Mouse (Mus musculus): ENCODE measurements around the gene Fgfr2. TPM values are rescaled to one million over a fixed set of nuclear protein-coding genes. Genes with fewer than 3 reads are reported as not detected.

Fgfr2 gene
- polyA plus RNA-seq, 1 experiment, result 59.9 TPM

DNA sequence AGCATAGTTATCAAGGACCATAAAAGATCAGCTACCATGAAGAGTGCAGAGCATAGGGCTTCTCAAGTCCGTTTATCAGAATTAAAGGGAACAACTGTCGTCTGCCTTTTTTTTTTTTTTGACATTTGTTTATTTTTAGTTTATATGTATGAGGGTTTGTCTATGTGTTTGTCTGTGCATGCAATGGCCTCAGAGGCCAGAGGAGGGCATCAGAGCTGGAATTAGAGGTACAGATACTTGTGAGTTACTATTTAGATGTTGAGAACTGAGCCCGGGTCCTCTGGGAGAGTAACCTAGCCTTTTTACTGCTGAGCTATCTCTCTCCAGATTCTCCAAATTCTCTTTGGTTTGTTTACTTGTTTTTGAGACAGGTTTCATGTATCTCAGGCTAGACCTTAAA lies 219.4 kb downstream of the Fgfr2 start:
- H3K4me3 ChIP-seq (ENCODE audit: insufficient read depth, low read length), result no peak overlapping the region
- no peaks in the 10 kb centered on the region for H3K4me1 ChIP-seq (ENCODE audit: control insufficient read depth, insufficient read depth, low read length)
- TF ChIP-seq CTCF (IDR thresholded peaks at IDR 0.05; ENCODE audit: borderline replicate concordance, insufficient read depth, low read length), result no peak
- TF ChIP-seq POLR2A (IDR thresholded peaks at IDR 0.05; ENCODE audit: low read depth, low read length), result no peak

DNA sequence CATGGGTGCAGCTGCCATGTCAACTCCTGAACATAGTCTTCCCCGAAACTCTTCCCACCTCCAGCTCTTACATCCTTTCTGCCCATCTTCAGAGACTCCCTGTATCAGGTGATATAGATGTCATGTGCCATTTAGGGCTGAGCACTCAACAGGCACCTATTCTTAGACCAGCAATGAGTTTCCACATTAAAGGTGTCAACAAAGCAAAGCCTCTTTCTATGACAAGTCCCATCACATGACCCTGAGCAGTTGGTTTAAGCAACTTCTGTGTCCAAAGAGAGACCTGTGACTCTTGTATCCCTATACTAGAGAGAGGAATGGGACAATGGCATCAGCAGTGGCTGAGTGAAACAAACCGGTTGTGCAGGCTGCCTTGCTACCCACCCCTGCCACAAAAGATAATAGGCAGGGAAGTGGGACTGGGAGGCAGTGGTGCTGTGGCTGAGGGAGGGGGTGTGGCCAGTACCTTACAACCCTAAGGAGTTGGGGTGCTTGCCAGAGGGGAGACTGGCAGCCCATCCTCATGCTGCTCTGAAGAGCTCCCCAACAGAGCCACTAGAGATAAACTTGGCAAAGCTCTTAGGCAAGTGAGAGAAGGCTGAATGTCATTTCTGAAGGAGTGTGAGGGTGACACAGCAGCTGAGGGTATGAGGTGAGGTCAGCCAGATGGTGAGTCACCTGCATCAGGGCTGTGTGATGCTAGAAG lies 222.2 kb downstream of the Fgfr2 start:
- no peak for TF ChIP-seq POLR2A (IDR thresholded peaks at IDR 0.05; ENCODE audit: low read depth, low read length)
- TF ChIP-seq CTCF (IDR thresholded peaks at IDR 0.05; ENCODE audit: borderline replicate concordance, insufficient read depth, low read length), result no peak
- no peaks in the 10 kb centered on the region for H3K4me1 ChIP-seq (ENCODE audit: control insufficient read depth, insufficient read depth, low read length)
- H3K27ac ChIP-seq (ENCODE audit: insufficient read depth, low read length), result no peak overlapping the region
- H3K4me3 ChIP-seq (ENCODE audit: insufficient read depth, low read length), result no peak overlapping the region

More for the DNA sequence above, 219.4 kb downstream of the Fgfr2 start:
- no peak overlapping the region for H3K27ac ChIP-seq (ENCODE audit: insufficient read depth, low read length)

DNA sequence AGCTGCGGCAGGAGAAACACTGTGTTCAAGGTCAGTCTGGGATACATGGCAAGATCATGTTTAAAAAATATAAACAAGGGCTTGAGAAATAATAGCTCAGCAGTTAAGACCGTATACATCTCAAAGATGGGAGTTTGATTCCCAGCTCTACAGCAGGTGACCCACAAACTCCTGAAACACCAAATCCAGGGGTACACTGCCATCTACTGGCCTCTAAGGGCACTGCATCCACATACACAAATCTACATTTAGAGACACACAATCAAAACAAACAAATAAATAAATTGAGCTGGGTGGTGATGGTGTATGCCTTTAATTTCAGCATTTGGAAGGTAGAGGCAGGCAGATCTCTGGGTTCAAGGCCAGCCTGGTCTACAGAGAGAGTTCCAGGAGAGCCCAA lies 224.9 kb downstream of the Fgfr2 start:
- Histone ChIP-seq H3K27ac (ENCODE audit: insufficient read depth, low read length) (no peak overlapping the region), H3K4me3 (ENCODE audit: insufficient read depth, low read length) (no peak overlapping the region), H3K4me1 (ENCODE audit: control insufficient read depth, insufficient read depth, low read length) (no peaks in the 10 kb centered on the region)
- TF ChIP-seq CTCF (IDR thresholded peaks at IDR 0.05; ENCODE audit: borderline replicate concordance, insufficient read depth, low read length) (no peak), POLR2A (IDR thresholded peaks at IDR 0.05; ENCODE audit: low read depth, low read length) (no peak)

DNA sequence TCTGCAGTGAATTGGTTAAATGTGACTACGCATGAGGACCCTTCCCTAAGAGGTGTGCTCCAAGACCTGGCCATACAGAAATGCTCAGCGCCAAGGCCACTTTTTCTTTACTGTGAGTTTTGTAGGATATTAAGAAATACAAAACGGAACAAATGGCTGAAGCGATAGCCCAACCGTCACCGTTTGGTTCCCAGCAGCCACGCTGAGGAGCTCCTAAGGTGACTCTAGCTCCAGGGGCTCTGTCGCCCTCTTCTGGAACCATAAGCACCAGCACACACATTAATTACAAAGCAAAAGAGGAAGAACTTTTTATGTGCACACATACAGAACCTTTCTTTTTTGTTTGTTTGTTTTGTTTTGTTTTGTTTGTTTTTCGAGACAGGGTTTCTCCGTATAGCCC lies 225.9 kb downstream of the Fgfr2 start:
- no peak overlapping the region for H3K4me3 ChIP-seq (ENCODE audit: insufficient read depth, low read length)
- TF ChIP-seq CTCF (IDR thresholded peaks at IDR 0.05; ENCODE audit: borderline replicate concordance, insufficient read depth, low read length) (no peak), POLR2A (IDR thresholded peaks at IDR 0.05; ENCODE audit: low read depth, low read length) (no peak)

DNA sequence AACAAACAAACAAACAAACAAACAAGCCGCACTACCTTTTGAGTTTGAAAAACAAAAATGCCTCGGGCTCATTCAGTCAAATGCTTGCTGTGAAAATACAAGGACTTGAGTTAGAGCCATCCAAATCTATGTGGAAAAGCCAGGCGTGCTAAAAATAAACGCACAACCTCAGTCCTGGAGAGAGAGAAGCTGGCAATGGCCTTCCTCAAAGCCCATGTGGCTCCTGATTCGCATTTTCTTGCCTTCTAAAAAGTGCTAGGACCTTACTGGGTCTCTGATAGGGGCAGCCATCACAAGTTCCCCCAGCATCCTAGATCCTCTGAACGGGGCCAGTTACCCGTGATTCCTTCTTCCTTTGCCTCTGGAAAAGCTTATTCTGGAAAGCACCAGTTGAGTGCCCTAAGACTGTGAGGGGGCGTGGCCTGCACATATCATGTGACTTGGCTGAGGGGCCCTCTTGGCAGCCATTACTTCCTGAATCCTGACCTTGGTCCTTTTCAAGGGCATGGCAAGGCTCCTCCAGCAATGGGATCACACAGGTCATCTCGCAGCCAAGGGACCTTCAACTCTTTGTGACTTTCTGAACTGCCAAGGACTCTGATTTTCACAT lies 226.8 kb downstream of the Fgfr2 start:
- Histone ChIP-seq H3K4me1 (ENCODE audit: control insufficient read depth, insufficient read depth, low read length) (no peaks in the 10 kb centered on the region), H3K4me3 (ENCODE audit: insufficient read depth, low read length) (no peak overlapping the region), H3K27ac (ENCODE audit: insufficient read depth, low read length) (no peak overlapping the region)
- TF ChIP-seq CTCF (IDR thresholded peaks at IDR 0.05; ENCODE audit: borderline replicate concordance, insufficient read depth, low read length) (no peak), POLR2A (IDR thresholded peaks at IDR 0.05; ENCODE audit: low read depth, low read length) (no peak)

More for the DNA sequence above, 225.9 kb downstream of the Fgfr2 start:
- Histone ChIP-seq H3K4me1 (ENCODE audit: control insufficient read depth, insufficient read depth, low read length) (no peaks in the 10 kb centered on the region), H3K27ac (ENCODE audit: insufficient read depth, low read length) (no peak overlapping the region)

DNA sequence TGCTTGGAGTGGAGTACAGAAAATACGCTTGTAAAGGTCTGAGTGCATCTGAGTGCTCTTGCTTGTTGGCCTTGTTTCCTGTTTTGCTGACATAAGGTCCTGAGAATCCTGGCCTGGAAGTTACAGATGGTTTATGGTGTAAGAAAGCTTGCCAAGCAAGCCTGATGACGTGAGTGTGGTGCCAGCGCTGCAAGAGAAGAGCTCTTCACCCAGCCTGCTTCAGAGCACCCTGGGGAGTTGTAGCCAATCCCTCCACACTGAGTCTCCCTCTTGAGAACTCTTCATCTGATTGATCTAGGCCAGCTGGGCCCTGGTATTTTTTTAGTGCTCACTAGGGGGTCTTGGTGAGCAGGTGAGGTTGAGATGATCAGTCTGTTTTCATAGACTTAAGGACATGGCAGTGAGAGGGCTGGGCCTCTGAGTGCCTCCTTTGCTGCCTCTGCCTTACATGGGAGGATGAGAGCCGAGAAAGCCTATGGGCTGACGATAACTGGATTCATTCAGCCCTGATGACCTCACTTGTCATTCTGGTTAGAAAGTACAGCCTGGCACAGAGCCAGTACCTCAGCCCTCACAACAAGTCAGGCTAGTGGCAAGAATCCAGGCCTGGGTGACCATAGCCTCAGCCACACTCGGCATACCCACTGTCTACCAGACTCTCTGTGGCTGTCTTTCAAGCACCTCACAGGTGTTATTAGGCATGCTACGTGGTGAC lies 228.2 kb downstream of the Fgfr2 start:
- Histone ChIP-seq H3K27ac (ENCODE audit: insufficient read depth, low read length) (no peak overlapping the region), H3K4me3 (ENCODE audit: insufficient read depth, low read length) (no peak overlapping the region), H3K4me1 (ENCODE audit: control insufficient read depth, insufficient read depth, low read length) (no peaks in the 10 kb centered on the region)
- TF ChIP-seq CTCF (IDR thresholded peaks at IDR 0.05; ENCODE audit: borderline replicate concordance, insufficient read depth, low read length) (no peak), POLR2A (IDR thresholded peaks at IDR 0.05; ENCODE audit: low read depth, low read length) (no peak)

DNA sequence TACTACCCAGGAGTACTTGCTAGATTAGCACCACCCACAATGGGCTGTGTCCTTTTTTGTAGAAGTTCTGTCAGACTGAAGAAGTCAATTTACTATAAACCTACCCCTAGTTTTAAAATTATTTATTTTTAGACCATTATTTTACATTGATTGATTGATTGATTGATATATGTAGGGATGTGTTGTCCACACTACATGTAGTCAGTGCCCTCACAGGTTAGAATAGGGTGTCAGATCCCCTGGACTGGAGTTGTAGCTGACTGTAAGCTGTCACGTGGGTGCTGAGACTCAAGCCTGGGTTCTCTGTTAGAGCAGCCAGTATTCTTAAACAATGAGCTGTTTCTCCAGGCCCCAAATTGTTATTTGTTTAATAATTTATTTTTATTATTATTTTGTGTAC lies 229.8 kb downstream of the Fgfr2 start:
- no peak for TF ChIP-seq CTCF (IDR thresholded peaks at IDR 0.05; ENCODE audit: borderline replicate concordance, insufficient read depth, low read length)
- TF ChIP-seq POLR2A (IDR thresholded peaks at IDR 0.05; ENCODE audit: low read depth, low read length), result no peak
- H3K4me1 ChIP-seq (ENCODE audit: control insufficient read depth, insufficient read depth, low read length), result no peaks in the 10 kb centered on the region
- H3K27ac ChIP-seq (ENCODE audit: insufficient read depth, low read length), result no peak overlapping the region
- H3K4me3 ChIP-seq (ENCODE audit: insufficient read depth, low read length), result no peak overlapping the region

DNA sequence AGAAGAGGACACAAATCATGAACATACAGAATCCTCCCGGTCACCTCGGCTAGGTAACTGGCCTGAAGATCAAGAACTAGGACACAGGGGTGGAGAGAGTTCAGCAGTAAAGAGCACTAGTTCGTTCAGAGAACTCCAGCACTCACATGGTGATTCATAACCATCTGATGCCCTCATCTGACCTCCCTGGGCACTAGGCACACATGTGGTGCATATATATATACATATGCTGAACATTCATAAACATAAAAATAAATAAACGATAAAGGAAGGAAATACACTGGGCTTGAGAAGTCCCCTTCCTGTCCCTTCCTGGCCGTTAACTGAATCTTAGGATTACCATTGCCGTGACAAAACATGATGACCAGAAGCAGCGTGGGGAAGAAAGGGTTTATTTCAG lies 230.3 kb downstream of the Fgfr2 start:
- Histone ChIP-seq H3K4me1 (ENCODE audit: control insufficient read depth, insufficient read depth, low read length) (no peaks in the 10 kb centered on the region), H3K27ac (ENCODE audit: insufficient read depth, low read length) (no peak overlapping the region), H3K4me3 (ENCODE audit: insufficient read depth, low read length) (no peak overlapping the region)
- TF ChIP-seq POLR2A (IDR thresholded peaks at IDR 0.05; ENCODE audit: low read depth, low read length), result no peak
- TF ChIP-seq CTCF (IDR thresholded peaks at IDR 0.05; ENCODE audit: borderline replicate concordance, insufficient read depth, low read length), result no peak

DNA sequence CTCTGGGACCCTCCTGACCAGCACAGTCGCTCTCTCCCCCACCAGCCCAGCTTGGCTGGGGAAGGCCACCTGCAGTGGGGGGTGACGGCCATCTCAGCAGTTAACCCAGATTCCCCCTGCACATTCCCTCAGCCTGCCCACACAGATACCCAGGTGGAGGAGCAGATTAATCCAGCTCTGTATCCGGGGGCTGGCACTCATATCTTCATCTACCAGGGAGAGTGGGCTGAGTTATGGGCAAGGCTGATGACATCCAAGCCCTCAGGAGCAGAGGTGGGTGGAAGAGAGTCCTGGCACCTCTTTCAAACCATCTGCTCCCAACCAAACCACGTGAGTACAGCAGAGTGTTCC lies 230.9 kb downstream of the Fgfr2 start:
- H3K4me1 ChIP-seq (ENCODE audit: control insufficient read depth, insufficient read depth, low read length), result no peaks in the 10 kb centered on the region
- no peak overlapping the region for H3K4me3 ChIP-seq (ENCODE audit: insufficient read depth, low read length)
- TF ChIP-seq CTCF (IDR thresholded peaks at IDR 0.05; ENCODE audit: borderline replicate concordance, insufficient read depth, low read length) (no peak), POLR2A (IDR thresholded peaks at IDR 0.05; ENCODE audit: low read depth, low read length) (no peak)
- no peak overlapping the region for H3K27ac ChIP-seq (ENCODE audit: insufficient read depth, low read length)
